Mouse (Mus musculus) heart, embryonic 14.5 days (tissue): ENCODE measurements around the gene Yju2. TPM values are rescaled to one million over a fixed set of nuclear protein-coding genes. Genes with fewer than 3 reads are reported as not detected.
"Not testable (repeated sequence)": the region's sequence is repeated elsewhere in the genome, so short reads cannot be mapped to it uniquely, and the experiment has no call there.

Experiments
- ATAC-seq: fragments of 200-750 bp; cut with Nextera tagmentation; 2 replicates; pipeline ENCODE4 v1.8.0; 2017; ENCODE audit warnings: low read depth, moderate TSS enrichment; ENCODE audit not compliant: insufficient number of reproducible peaks, insufficient read depth, low FRiP score
- H3K27ac ChIP-seq, 2 experiments: fragments of 200-500 bp in 1 of 2; fragments of 300-500 bp in 1 of 2; sonication (generic) in 1 of 2; replicated peaks in 1 of 2; 2 replicates each; pipeline ENCODE4 v1.5.1; 2012 to 2014; ENCODE audit warnings: low read depth in 2 of 2, low read length in 2 of 2, control low read depth in 1 of 2, mild to moderate bottlenecking in 1 of 2, mixed read lengths in 1 of 2; ENCODE audit not compliant: control insufficient read depth in 1 of 2, insufficient read depth in 1 of 2
- H3K27me3 ChIP-seq: fragments of 300-500 bp; sonication (generic); 2 replicates; pipeline ENCODE4 v1.6.1; 2014; ENCODE audit warnings: mild to moderate bottlenecking, low read length, control low read depth; ENCODE audit not compliant: control insufficient read depth, insufficient read depth
- H3K36me3 ChIP-seq: fragments of 300-500 bp; sonication (generic); 2 replicates; pipeline ENCODE4 v1.6.1; 2014; ENCODE audit warnings: mild to moderate bottlenecking, control low read depth, low read length, mixed read lengths; ENCODE audit not compliant: control insufficient read depth, insufficient read depth
- H3K4me1 ChIP-seq, 2 experiments: fragments of 200-500 bp in 1 of 2; fragments of 300-500 bp in 1 of 2; sonication (generic) in 1 of 2; 2 replicates each; pipeline ENCODE4 v1.6.1; 2012 to 2014; ENCODE audit warnings: low read length in 2 of 2, control low read depth in 1 of 2, mixed read lengths in 1 of 2; ENCODE audit not compliant: control insufficient read depth in 2 of 2, insufficient read depth in 2 of 2
- H3K4me2 ChIP-seq: fragments of 300-500 bp; sonication (generic); 2 replicates; pipeline ENCODE4 v1.6.1; 2014; ENCODE audit warnings: mild to moderate bottlenecking, low read length
- H3K4me3 ChIP-seq, 2 experiments: fragments of 200-500 bp in 1 of 2; fragments of 300-500 bp in 1 of 2; sonication (generic) in 1 of 2; 2 replicates each; pipeline ENCODE4 v1.5.1; 2012 to 2014; ENCODE audit warnings: low read length in 2 of 2, mild to moderate bottlenecking in 2 of 2, control low read depth in 1 of 2, low read depth in 1 of 2, moderate library complexity in 1 of 2; ENCODE audit not compliant: control insufficient read depth in 1 of 2, insufficient read depth in 1 of 2
- H3K9ac ChIP-seq: fragments of 300-500 bp; sonication (generic); 2 replicates; pipeline ENCODE4 v1.6.1; 2014; ENCODE audit warnings: mild to moderate bottlenecking, low read length
- H3K9me3 ChIP-seq: fragments of 300-500 bp; sonication (generic); 2 replicates; pipeline ENCODE4 v1.6.1; 2016; ENCODE audit warnings: low read length, control low read depth; ENCODE audit not compliant: control insufficient read depth
- WGBS: fragments of 180-500 bp; shearing (Covaris S2); extraction: QIAGEN DNeasy Blood & Tissue Kit; methylation state at CpG from one replicate; pipeline ENCODE4 v1.1.7; 2014; 5-methylcytosine and 5-hydroxymethylcytosine counted together
- polyA plus RNA-seq: library from polyadenylated mRNA; unstranded; fragments of >200 nt; fragmentation: Nextera tagmentation; extraction: Ambion mirVana; gene quantifications from 2 replicates; pipeline ENCODE4 v1.2.1, GENCODE M21; 2014

The Yju2 gene
- polyA plus RNA-seq, result 8.9 and 13.5 TPM in 2 replicates

DNA sequence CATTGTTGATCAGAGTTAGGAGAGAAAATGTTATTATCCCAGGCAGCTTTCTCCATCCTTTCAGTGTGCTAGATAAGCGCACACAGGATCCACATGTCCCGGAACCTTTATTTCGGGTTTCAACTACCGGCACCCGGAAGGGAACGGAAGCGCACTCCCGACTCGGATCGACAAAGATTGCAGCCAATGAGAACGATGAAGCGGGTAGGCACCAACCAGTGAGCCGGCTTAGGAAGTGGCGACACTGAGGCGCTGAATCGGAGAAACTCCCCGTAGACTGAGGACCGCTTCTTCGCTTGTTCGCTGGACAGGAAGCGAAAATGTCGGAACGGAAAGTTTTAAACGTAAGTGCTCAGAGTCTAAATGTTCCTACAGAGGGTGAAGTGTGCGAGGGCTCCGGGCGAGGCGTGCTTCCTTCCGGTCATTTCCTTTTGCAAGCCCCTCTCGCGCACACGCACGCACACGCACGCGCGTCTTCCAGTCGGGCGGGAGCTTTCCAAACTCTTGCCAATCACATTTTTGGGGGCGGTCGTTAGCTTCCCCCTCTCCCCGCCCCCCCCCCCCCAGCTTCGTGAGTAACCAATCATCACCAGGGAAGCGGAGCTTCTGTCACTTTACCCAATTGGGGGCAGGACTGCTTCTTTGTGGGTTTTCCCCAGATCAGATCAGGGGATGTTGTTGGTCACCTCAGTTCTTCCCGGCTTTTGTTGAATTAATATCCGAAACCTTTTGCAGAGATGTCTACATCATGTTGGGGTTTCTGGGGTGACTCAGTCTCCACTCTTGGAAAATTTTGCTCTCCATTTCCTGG, at the start of gene Yju2:
Gene Yju2, plus strand, starts transcription at position 182 of the 811 bp plus-strand sequence.
- peak within 1 kb of the TSS; percentile 75 for H3K4me2 ChIP-seq
- H3K9ac ChIP-seq, result peak within 1 kb of the TSS; percentile 78
- H3K27ac ChIP-seq, result peak within 1 kb of the TSS; percentile 98 to 100
- peaks cover 26% of the 10 kb centered on the region for H3K36me3 ChIP-seq
- H3K4me3 ChIP-seq, result peak within 1 kb of the TSS; percentile 61 to 95
- WGBS, result under 1% methylated on average over 46 of the region's 46 CpGs
- ATAC-seq, result peak; percentile 92
- peaks cover 18% of the 10 kb centered on the region in 2 experiments for H3K4me1 ChIP-seq
- peaks cover 15% of the 10 kb centered on the region for H3K27me3 ChIP-seq
- H3K9me3 ChIP-seq, result no peaks in the 10 kb centered on the region

DNA sequence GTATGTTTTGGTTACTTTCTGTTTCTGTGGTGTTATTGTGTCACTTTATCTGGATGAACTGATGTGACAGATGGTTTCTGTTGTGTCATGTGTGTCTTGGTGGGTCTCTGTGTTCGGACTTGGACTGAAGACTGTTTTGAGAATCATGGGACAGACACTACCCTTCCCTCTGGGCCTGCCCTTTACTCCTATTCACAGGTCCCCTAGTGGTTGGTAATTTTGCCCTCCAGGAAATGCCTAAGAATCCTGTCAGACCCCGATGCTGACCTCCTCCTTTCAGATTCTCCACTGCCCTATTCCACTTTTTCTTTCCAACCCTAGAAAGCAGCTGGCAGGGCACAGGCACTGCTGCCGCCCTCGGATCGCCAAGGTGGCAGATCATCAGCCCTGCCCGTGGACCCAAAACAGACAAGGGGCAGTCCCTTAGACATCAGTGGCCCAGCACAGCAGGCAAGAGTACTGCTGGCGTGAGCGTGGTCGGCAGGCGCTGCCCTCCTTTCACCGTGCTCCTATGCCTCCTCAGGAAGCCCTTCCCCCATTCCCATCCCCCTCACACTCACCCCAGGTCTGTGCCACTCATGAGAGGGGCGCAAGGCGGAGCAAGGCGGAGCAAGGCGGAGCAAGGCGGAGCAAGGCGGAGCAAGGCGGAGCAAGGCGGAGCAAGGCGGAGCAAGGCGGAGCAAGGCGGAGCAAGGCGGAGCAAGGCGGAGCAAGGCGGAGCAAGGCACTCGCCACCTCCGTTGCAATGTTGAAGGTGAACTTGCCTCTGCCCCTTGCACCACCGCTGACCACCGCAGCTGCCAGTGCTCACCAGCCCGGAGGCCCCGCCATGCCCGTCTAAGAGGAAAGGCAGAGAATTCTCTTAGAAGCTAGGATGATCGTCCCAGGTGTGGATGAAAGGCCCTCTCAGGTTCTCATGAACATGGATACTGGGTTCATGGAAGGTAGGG, 27.1 kb upstream of the Yju2 start:
- H3K36me3 ChIP-seq, result no peaks in the 10 kb centered on the region
- H3K4me2 ChIP-seq, result peak overlapping the region; percentile 78

DNA sequence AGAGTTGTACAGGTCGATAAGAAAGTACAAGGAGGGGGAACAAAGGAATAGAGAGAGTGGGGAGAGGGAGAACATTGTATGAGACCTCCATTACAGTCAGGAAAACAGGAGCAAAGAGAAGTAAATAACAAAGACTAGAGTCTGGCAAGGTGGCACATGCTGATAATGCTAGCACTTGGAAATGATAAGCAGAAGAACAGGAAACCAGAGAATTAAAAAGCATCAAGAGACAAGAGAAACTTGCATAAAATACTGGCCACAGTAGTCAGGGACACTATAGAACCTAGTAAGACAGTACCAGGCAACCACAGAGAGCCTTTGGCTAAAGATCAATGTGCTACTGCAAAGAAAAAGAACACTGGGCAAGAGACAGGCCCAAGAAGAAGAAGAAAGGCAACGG, 26.3 kb upstream of the Yju2 start:
- 64% methylated on average over 2 of the region's 2 CpGs for WGBS
- Histone ChIP-seq H3K9ac (no peak overlapping the region), H3K4me1 (peaks cover 0 to 2% of the 10 kb centered on the region in 2 experiments; a peak in 1 of 4 replicates), H3K36me3 (no peaks in the 10 kb centered on the region), H3K9me3 (peaks cover 18% of the 10 kb centered on the region), H3K4me3 (peak overlapping the region; percentile 49 to 77; a peak in 3 of 4 replicates), H3K27me3 (no peaks in the 10 kb centered on the region), H3K4me2 (peak overlapping the region; percentile 78), H3K27ac (no peak overlapping the region; a peak in 1 of 4 replicates)
- ATAC-seq, result no peak

More for the DNA sequence above, 27.1 kb upstream of the Yju2 start:
- Histone ChIP-seq H3K27ac (peak overlapping the region; percentile 61 to 63), H3K9ac (peak overlapping the region; percentile 75), H3K4me1 (peaks cover 0 to 2% of the 10 kb centered on the region in 2 experiments; a peak in 1 of 4 replicates), H3K9me3 (peaks cover 12% of the 10 kb centered on the region), H3K27me3 (no peaks in the 10 kb centered on the region), H3K4me3 (peak overlapping the region; percentile 49 to 77)
- whole genome bisulfite sequencing, result 3% methylated on average over 33 of the region's 33 CpGs
- peak; percentile 93 for ATAC-seq

DNA sequence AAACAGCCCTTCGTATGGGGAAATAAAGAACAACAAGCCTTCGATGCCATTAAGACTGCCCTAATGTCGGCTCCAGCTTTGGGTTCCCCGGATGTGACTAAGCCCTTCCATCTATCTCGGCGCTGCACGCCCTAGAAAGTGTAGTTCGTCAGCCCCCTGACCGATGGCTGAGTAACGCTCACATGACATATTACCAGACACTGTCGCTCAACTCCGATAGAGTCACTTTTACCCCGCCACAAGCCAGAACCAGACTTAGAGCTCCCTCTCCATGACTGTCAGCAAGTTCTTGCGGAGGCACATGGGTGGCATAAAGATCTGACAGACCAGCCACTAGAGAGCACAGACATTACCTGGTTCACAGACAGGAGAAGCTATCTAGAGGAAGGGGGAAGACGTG, 25.7 kb upstream of the Yju2 start:
- no peaks in the 10 kb centered on the region for H3K27me3 ChIP-seq
- 88% methylated on average over 15 of the region's 15 CpGs for WGBS
- peaks cover 0 to 2% of the 10 kb centered on the region in 2 experiments; a peak in 1 of 4 replicates for H3K4me1 ChIP-seq
- H3K4me2 ChIP-seq, result no peak overlapping the region
- ATAC-seq, result no peak
- H3K36me3 ChIP-seq, result no peaks in the 10 kb centered on the region
- no peak overlapping the region for H3K27ac ChIP-seq
- no peak overlapping the region for H3K4me3 ChIP-seq
- H3K9me3 ChIP-seq, result peaks cover 21% of the 10 kb centered on the region
- H3K9ac ChIP-seq, result no peak overlapping the region

DNA sequence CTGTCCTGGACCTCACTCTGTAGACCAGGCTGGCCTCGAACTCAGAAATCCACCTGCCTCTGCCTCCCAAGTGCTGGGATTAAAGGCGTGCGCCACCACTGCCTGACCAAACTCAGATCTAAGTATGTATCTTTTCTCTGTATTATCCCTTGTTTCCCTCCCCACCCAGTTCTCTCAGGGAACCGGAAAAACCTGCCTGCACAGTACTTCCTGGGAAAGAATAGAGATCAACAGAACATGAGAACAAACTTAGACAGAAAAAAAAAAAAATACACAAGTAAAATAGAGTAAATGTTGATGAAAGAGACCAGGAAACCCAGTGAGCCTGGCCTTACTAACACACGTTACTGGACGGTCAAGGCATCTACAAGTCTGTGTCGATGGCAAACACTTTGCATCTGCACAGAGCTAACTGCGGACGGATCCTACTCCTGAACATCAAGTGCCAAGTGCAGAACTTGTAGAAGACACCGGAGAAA, 14.5 kb upstream of the Yju2 start:
- Histone ChIP-seq H3K4me3 (peak overlapping the region; percentile 40 to 44), H3K27ac (peak overlapping the region; percentile 90 to 92), H3K4me2 (peak overlapping the region; percentile 80), H3K9ac (peak overlapping the region; percentile 73), H3K36me3 (peaks cover 13% of the 10 kb centered on the region)
- 21% methylated on average over 10 of the region's 10 CpGs for WGBS
- not testable (repeated sequence) for H3K27me3 ChIP-seq, H3K9me3 ChIP-seq, ATAC-seq, H3K4me1 ChIP-seq

DNA sequence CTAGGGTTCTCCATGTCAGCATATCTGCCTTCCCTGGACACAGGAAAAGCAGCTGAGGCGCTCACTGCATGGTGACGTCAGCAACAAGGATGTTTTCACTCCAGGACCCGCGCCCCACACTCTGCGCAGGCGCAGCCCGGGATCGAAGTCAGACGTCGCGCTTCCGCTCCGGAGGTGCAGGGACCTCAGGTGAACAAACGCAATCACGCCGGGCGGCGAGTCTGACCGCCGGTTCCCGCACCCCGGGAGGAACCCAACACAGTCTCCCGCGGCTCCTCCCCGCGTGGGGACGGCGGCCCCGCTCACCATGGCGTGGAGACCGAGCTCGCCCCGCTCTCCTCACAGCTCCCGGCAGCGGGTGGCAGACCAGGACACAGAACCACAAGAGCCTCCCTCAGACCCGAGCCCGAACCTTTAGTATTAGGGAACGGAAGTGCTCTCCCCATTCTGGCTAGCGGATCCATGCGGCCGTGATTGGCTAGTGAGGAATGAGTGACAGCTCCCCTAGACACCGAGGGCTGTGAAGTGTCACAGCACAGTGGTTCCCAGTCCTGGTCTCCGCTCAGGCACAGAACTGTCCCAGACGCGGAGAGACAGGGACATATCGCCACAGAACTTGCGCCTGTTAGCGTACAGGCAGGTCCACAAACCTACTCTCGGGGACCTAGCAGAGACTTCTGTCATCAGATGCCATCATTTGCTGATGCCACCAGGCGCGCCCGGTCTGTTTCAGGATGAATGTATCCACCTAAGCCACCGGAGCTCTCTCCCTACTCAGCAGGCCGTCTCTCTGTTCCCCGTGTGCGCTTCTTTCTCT, 13.8 kb upstream of the Yju2 start:
- Histone ChIP-seq H3K4me3 (peak overlapping the region; percentile 40 to 44), H3K27ac (peak overlapping the region; percentile 90 to 92), H3K4me2 (peak overlapping the region; percentile 80), H3K9ac (peak overlapping the region; percentile 73)
- H3K27me3 ChIP-seq, H3K9me3 ChIP-seq, H3K36me3 ChIP-seq, H3K4me1 ChIP-seq: not testable (repeated sequence)
- under 1% methylated on average over 55 of the region's 56 CpGs for WGBS
- ATAC-seq, result peak; percentile 97
